Mouse (Mus musculus): ENCODE measurements around the gene Ttc23l. TPM values are rescaled to one million over a fixed set of nuclear protein-coding genes. Genes with fewer than 3 reads are reported as not detected.

Ttc23l gene
- total RNA-seq, 2 experiments from 2014 or later, result not detected

DNA sequence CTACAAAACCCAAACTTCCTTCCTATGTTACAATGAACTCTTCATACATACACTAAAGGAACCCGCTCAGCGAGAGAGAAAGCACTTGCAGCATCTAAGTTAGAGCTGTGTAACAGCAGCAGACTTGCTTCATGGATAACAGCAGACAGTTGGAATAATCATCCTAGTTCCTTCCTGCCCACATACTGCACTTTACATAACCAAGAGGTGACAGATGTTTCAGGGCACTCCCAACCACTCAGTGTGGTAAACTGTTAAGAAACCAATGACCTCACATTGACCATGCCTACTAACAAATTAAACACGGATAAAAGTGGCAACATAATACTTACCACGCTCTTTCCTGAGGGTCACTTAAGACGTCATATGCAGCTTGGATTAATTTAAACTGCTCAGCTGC is 94.9 kb downstream of the Ttc23l start:
- intact Hi-C loops (cut with DNase I), result no loop called here
- peak in 1 of 2 experiments; percentile 31 for DNase-seq (ENCODE audit: low spot score in 2 of 2)

DNA sequence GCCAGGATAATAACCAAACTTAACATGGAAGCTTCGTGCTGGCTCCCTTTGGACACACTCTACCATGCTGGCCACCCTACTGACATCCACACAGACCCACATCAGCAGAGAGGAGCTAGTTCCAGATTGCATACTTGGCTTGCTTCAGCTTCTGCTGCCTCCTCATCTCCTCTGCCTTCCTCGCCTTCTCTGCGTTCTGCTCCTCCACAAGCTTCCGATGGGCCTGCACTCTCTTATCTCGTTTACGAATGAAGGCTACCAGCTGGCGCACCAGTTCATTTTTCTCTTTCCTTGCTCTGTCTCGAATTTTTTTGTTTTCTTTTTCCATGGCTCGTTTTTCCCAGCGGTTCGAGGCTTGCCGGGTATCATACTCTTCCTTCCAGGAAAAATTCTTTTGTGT is 97.5 kb downstream of the Ttc23l start:
- intact Hi-C loops (cut with DNase I), result no loop called here
- no peak for DNase-seq (ENCODE audit: low spot score in 2 of 2)

Other genes starting within 250 kb of the Ttc23l start
- not detected for gene Gm21973, start 233.3 kb downstream of the Ttc23l start, total RNA-seq (2021)
- not detected for gene Agxt2, start 200.1 kb downstream of the Ttc23l start, total RNA-seq (2021)
- gene Dnajc21, start 88.2 kb downstream of the Ttc23l start, total RNA-seq (2021), result 10 to 100 TPM; 24.1 to 27.1 TPM
- 10 to 100 TPM; 19.2 to 22.1 TPM for gene Brix1, start 72.7 kb downstream of the Ttc23l start, total RNA-seq (2021)
- 10 to 100 TPM; 13.6 to 18.7 TPM for gene Rad1, start 72.7 kb downstream of the Ttc23l start, total RNA-seq (2021)
- gene Rai14, start 156.0 kb upstream of the Ttc23l start, total RNA-seq (2021), result 1 to 10 TPM; 8.0 to 10.0 TPM

Data from left cerebral cortex, postnatal 36 days (tissue).